Mouse (Mus musculus) left cerebral cortex, postnatal 10 days (tissue): ENCODE measurements around the gene Dbndd2. TPM values are rescaled to one million over a fixed set of nuclear protein-coding genes. Genes with fewer than 3 reads are reported as not detected.
A peak's percentile ranks its signal among the peaks of the same experiment; 100 is the strongest.

Source experiments
- DNase-seq, 2 experiments: peaks; one replicate each; pipeline ENCODE4 v3.0.0; 2021 to 2022; ENCODE audit warnings: low spot score in 2 of 2, mixed read lengths in 1 of 2; ENCODE audit errors: extremely low spot score in 1 of 2
- intact Hi-C: fragments of 180-260 bp; cut with DNase I; formaldehyde crosslinking; loops from one replicate; pipeline ENCODE4 v1.15.1; 2025
- total RNA-seq, 2 experiments: library from RNA; stranded (reverse); gene quantifications; 2 replicates each; pipeline ENCODE4 v1.2.3; 2021

Dbndd2 gene
- total RNA-seq, 2 experiments from 2014 or later: 75.5 to 77.3 TPM

GRCm38 (mm10) chr2:164494126-164494525 lies 8.2 kb downstream of the Dbndd2 start:
- intact Hi-C loops: no loop called here
- peak in 1 of 2 experiments; percentile 30 for DNase-seq

GRCm38 (mm10) chr2:164496331-164496730 lies 10.4 kb downstream of the Dbndd2 start:
- DNase-seq: no peak
- intact Hi-C loops: no loop called here

GRCm38 (mm10) chr2:164496847-164497690 lies 11.2 kb downstream of the Dbndd2 start, which contains the start of gene Pigt:
Pigt (plus strand) TSS chr2:164497520.
- intact Hi-C loops: no loop called here
- DNase-seq: peak; percentile 81 to 92

- DNase-seq: no peak
- intact Hi-C loops: no loop called here
Measured at GRCm38 (mm10) chr2:164497691-164498268, 11.9 kb downstream of the Dbndd2 start.

- DNase-seq: no peak
- intact Hi-C loops: no loop called here
Measured at GRCm38 (mm10) chr2:164499317-164499716, 13.4 kb downstream of the Dbndd2 start.

- no peak for DNase-seq
- intact Hi-C loops: no loop called here
Measured at GRCm38 (mm10) chr2:164500511-164500910, 14.6 kb downstream of the Dbndd2 start.

GRCm38 (mm10) chr2:164504919-164505318 lies 19.0 kb downstream of the Dbndd2 start:
- intact Hi-C loops: no loop called here
- no peak for DNase-seq

GRCm38 (mm10) chr2:164505619-164506347 lies 19.9 kb downstream of the Dbndd2 start:
- no peak for DNase-seq
- intact Hi-C loops: no loop called here

GRCm38 (mm10) chr2:164507811-164508210 lies 21.9 kb downstream of the Dbndd2 start:
- intact Hi-C loops: no loop called here
- no peak for DNase-seq

- intact Hi-C loops: no loop called here
Measured at GRCm38 (mm10) chr2:164510621-164511190, 24.8 kb downstream of the Dbndd2 start.

GRCm38 (mm10) chr2:164512121-164512909 lies 26.4 kb downstream of the Dbndd2 start:
- no peak for DNase-seq
- intact Hi-C loops: no loop called here

More at GRCm38 (mm10) chr2:164510621-164511190, 24.8 kb downstream of the Dbndd2 start:
- no peak for DNase-seq

- DNase-seq: no peak
- intact Hi-C loops: no loop called here
Measured at GRCm38 (mm10) chr2:164513389-164513788, 27.5 kb downstream of the Dbndd2 start.

- intact Hi-C loops: no loop called here
- no peak for DNase-seq
Measured at GRCm38 (mm10) chr2:164514916-164515315, 29.0 kb downstream of the Dbndd2 start.

- no peak for DNase-seq
- intact Hi-C loops: no loop called here
Measured at GRCm38 (mm10) chr2:164515897-164516296, 30.0 kb downstream of the Dbndd2 start.

GRCm38 (mm10) chr2:164516592-164516991 lies 30.7 kb downstream of the Dbndd2 start:
- intact Hi-C loops: no loop called here
- no peak for DNase-seq

- intact Hi-C loops: no loop called here
- no peak for DNase-seq
Measured at GRCm38 (mm10) chr2:164517485-164518221, 31.7 kb downstream of the Dbndd2 start.

- intact Hi-C loops: no loop called here
- DNase-seq: no peak
Measured at GRCm38 (mm10) chr2:164518266-164519170, 32.6 kb downstream of the Dbndd2 start.
